Mouse (Mus musculus) small intestine, adult 2 months (tissue): ENCODE results near the gene Gfra1.

Experiments used
- CTCF ChIP-seq: fragments of 200-500 bp; IDR thresholded peaks from 2 replicates; pipeline ENCODE4 v1.5.1; 2012; ENCODE audit warnings: low read depth, mild to moderate bottlenecking, control low read depth, inconsistent platforms, low read length, moderate library complexity, mixed read lengths; ENCODE audit not compliant: insufficient replicate concordance, insufficient read length; ENCODE audit errors: extremely low read depth
- POLR2A ChIP-seq: fragments of 200-500 bp; IDR thresholded peaks from 2 replicates; pipeline ENCODE4 v1.6.1; 2012; ENCODE audit warnings: low read depth, mild to moderate bottlenecking, control low read depth, inconsistent platforms, low read length, moderate library complexity

GRCm38 (mm10) chr19:58259250-58259649, 196.5 kb downstream of the Gfra1 start:
- TF ChIP-seq POLR2A (no peak), CTCF (no peak)
